Mouse (Mus musculus) adrenal gland, postnatal 14 days (tissue): ENCODE results near the gene Spag4. TPM values are rescaled to one million over a fixed set of nuclear protein-coding genes. Genes with fewer than 3 reads are reported as not detected.
"Not testable (repeated sequence)": the region's sequence is repeated elsewhere in the genome, so short reads cannot be mapped to it uniquely, and the experiment has no call there.

Experiments
- DNase-seq: peaks from one replicate; pipeline ENCODE4 v3.0.0; 2021; ENCODE audit warnings: mixed read lengths
- total RNA-seq: library from RNA; stranded (reverse); gene quantifications from 2 replicates; pipeline ENCODE4 v1.2.3, GENCODE M21; 2021

Gene Spag4
- total RNA-seq, 1 experiment from 2014 or later = 6.0 TPM

- no peak for DNase-seq
Measured at GRCm38 (mm10) chr2:156110627-156111357, 45.8 kb downstream of the Spag4 start.

GRCm38 (mm10) chr2:156111358-156112079, 46.5 kb downstream of the Spag4 start, which contains the start of the genes Cpne1 and Rbm12:
TSS of gene Cpne1 (minus strand) at chr2:156111965.
TSS of gene Rbm12 (minus strand) at chr2:156111978.
- peak; percentile 96 for DNase-seq

GRCm38 (mm10) chr2:156112080-156112423, 47.1 kb downstream of the Spag4 start:
- DNase-seq = not testable (repeated sequence)

GRCm38 (mm10) chr2:156119566-156119965, 54.6 kb downstream of the Spag4 start:
- no peak for DNase-seq

Other genes starting within 250 kb of the Spag4 start
- 81.1 and 87.2 TPM in 2 replicates for gene BC029722, start 245.7 kb upstream of the Spag4 start, total RNA-seq
- gene Eif6, start 238.2 kb upstream of the Spag4 start, total RNA-seq = 113 and 133 TPM in 2 replicates
- gene Fam83c, start 230.3 kb upstream of the Spag4 start, total RNA-seq = not detected in 2 replicates
- 141 and 154 TPM in 2 replicates for gene Uqcc1, start 134.9 kb upstream of the Spag4 start, total RNA-seq
- gene Gm15557, start 124.4 kb upstream of the Spag4 start, total RNA-seq = not detected in 2 replicates
- gene Gdf5, start 119.8 kb upstream of the Spag4 start, total RNA-seq = 1.1 and 1.8 TPM in 2 replicates
- gene Cep250, start 108.7 kb upstream of the Spag4 start, total RNA-seq = 13.1 and 14.9 TPM in 2 replicates
- gene 6430550D23Rik, start 57.2 kb upstream of the Spag4 start, total RNA-seq = 2.9 and 4.0 TPM in 2 replicates
- gene Ergic3, start 57.1 kb upstream of the Spag4 start, total RNA-seq = 179 and 180 TPM in 2 replicates
- not detected in 2 replicates for gene Fer1l4, start 12.2 kb upstream of the Spag4 start, total RNA-seq
- 42.4 and 48.1 TPM in 2 replicates for gene Cpne1, start 46.8 kb downstream of the Spag4 start, total RNA-seq
- 30.4 and 32.4 TPM in 2 replicates for gene Rbm12, start 46.8 kb downstream of the Spag4 start, total RNA-seq
- 18.3 and 23.2 TPM in 2 replicates for gene Gm28036, start 61.9 kb downstream of the Spag4 start, total RNA-seq
- gene Romo1, start 78.9 kb downstream of the Spag4 start, total RNA-seq = 378 and 386 TPM in 2 replicates
- gene Nfs1, start 79.0 kb downstream of the Spag4 start, total RNA-seq = 71.2 and 77.5 TPM in 2 replicates
- 338 and 382 TPM in 2 replicates for gene Rbm39, start 115.1 kb downstream of the Spag4 start, total RNA-seq
- gene Phf20, start 131.3 kb downstream of the Spag4 start, total RNA-seq = 40.9 and 44.4 TPM in 2 replicates
- gene Cnbd2, start 247.1 kb downstream of the Spag4 start, total RNA-seq = 1.5 and 2.6 TPM in 2 replicates
- gene Scand1, start 247.5 kb downstream of the Spag4 start, total RNA-seq = 93.5 and 97.9 TPM in 2 replicates